Mouse (Mus musculus) megakaryocyte, embryonic 14.5 days (primary cell): ENCODE measurements around the gene Fyco1.

ENCODE experiments used
- FLI1 ChIP-seq: IDR thresholded peaks from 2 replicates; pipeline ENCODE4 v1.6.1; 2012; ENCODE audit warnings: low read length, inconsistent platforms, mixed read lengths
- GATA1 ChIP-seq: IDR thresholded peaks from 3 replicates; pipeline ENCODE4 v1.6.1; 2012; ENCODE audit warnings: mixed read lengths, low read length, inconsistent platforms, borderline replicate concordance

- no peak for TF ChIP-seq FLI1
- no peak for TF ChIP-seq GATA1
Observed at GRCm38 (mm10) chr9:123758645-123759044, 93.1 kb downstream of the Fyco1 start.
